Mouse (Mus musculus): ENCODE results near the gene Narfl. TPM values are rescaled to one million over a fixed set of nuclear protein-coding genes. Genes with fewer than 3 reads are reported as not detected.

The Narfl gene
- polyA plus RNA-seq (2012; rRNA removed) (7.5 and 10.2 TPM in 2 replicates), polyA plus RNA-seq (2014; fragmentation: Nextera tagmentation; extraction: Ambion mirVana) (12.9 and 14.0 TPM in 2 replicates)

GRCm38 (mm10) chr17:25773549-25774120, at the start of gene Narfl:
Gene Narfl, plus strand, starts transcription at chr17:25773776.
- peaks cover 2% of the 10 kb centered on the region; the same call in 1 of the 2 replicates for H3K36me3 ChIP-seq (replicated peaks; ENCODE audit: control insufficient read depth, insufficient read depth, low read depth)
- 0% methylated on average over 37 of the region's 37 CpGs for WGBS (ENCODE audit: insufficient replicate concordance)
- peaks cover 3 to 7% of the 10 kb centered on the region in 2 experiments for H3K4me1 ChIP-seq (replicated peaks; ENCODE audit: control insufficient read depth in 2 of 2, insufficient read depth in 2 of 2, low read length in 1 of 2)
- DNase-seq (ENCODE audit: low read depth in 3 of 3, low spot score in 3 of 3), result peak; percentile 95 to 96 (median 95)
- H3K27me3 ChIP-seq (ENCODE audit: control insufficient read depth, insufficient read depth, low read length), result peaks cover 2% of the 10 kb centered on the region; the same call in 1 of the 2 replicates
- no peak within 1 kb of the TSS for H3K27ac ChIP-seq
- H3K9ac ChIP-seq (replicated peaks), result peak within 1 kb of the TSS; percentile 88
- H3K9me3 ChIP-seq (ENCODE audit: control insufficient read depth, low read length), result no peaks in the 10 kb centered on the region
- H3K4me2 ChIP-seq (ENCODE audit: low read depth), result peak within 1 kb of the TSS; percentile 65
- H3K4me3 ChIP-seq (ENCODE audit: insufficient read depth in 1 of 2, low read depth in 2 of 2, low read length in 2 of 2), result peak within 1 kb of the TSS; percentile 58 to 82
- peak; percentile 99 for TF ChIP-seq CTCF (IDR thresholded peaks at IDR 0.05; ENCODE audit: low read depth)
- no peak for TF ChIP-seq EP300 (IDR thresholded peaks at IDR 0.05; ENCODE audit: low read depth)
- peak; percentile 87 for ATAC-seq (ENCODE audit: insufficient read depth)

GRCm38 (mm10) chr17:25723919-25724318, 49.7 kb upstream of the Narfl start:
- Histone ChIP-seq H3K9ac (replicated peaks) (no peak overlapping the region), H3K36me3 (replicated peaks; ENCODE audit: control insufficient read depth, insufficient read depth, low read depth) (peaks cover 5% of the 10 kb centered on the region), H3K27me3 (ENCODE audit: control insufficient read depth, insufficient read depth, low read length) (no peaks in the 10 kb centered on the region), H3K9me3 (ENCODE audit: control insufficient read depth, low read length) (no peaks in the 10 kb centered on the region), H3K4me1 (replicated peaks; ENCODE audit: control insufficient read depth in 2 of 2, insufficient read depth in 2 of 2, low read length in 1 of 2) (peaks cover 0 to 2% of the 10 kb centered on the region in 2 experiments; a peak in 1 of 4 replicates), H3K4me2 (ENCODE audit: low read depth) (no peak overlapping the region), H3K27ac (no peak overlapping the region), H3K4me3 (ENCODE audit: insufficient read depth in 1 of 2, low read depth in 2 of 2, low read length in 2 of 2) (no peak overlapping the region)
- DNase-seq (ENCODE audit: low read depth in 3 of 3, low spot score in 3 of 3) (no peak), ATAC-seq (ENCODE audit: insufficient read depth) (no peak)
- TF ChIP-seq CTCF (IDR thresholded peaks at IDR 0.05; ENCODE audit: low read depth), result peak; percentile 63
- no peak for TF ChIP-seq EP300 (IDR thresholded peaks at IDR 0.05; ENCODE audit: low read depth)
- 78% methylated on average over 7 of the region's 7 CpGs for whole genome bisulfite sequencing (ENCODE audit: insufficient replicate concordance)

DNA sequence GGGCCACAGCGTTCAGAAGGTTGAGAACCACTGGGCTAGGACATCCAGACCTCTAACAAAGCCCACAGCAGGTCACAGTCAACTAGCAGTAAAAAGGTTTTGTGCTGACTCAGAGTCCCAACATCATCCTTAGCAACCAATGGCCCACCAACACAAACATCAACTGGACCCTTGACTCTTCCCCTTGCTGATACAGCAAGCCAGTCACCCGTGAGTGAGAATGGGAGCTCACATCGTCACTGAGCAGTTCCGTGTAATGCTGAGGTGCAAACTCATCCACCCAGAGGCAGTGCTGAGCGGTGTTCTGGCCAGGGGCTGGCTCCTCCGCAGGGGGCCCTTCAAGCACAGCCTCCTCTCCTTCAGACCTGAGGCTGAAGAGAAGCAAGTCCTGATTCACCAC, 48.3 kb upstream of the Narfl start:
- Histone ChIP-seq H3K36me3 (replicated peaks; ENCODE audit: control insufficient read depth, insufficient read depth, low read depth) (peaks cover 4% of the 10 kb centered on the region), H3K27me3 (ENCODE audit: control insufficient read depth, insufficient read depth, low read length) (no peaks in the 10 kb centered on the region), H3K27ac (no peak overlapping the region), H3K9me3 (ENCODE audit: control insufficient read depth, low read length) (no peaks in the 10 kb centered on the region), H3K4me3 (ENCODE audit: insufficient read depth in 1 of 2, low read depth in 2 of 2, low read length in 2 of 2) (no peak overlapping the region), H3K9ac (replicated peaks) (no peak overlapping the region), H3K4me1 (replicated peaks; ENCODE audit: control insufficient read depth in 2 of 2, insufficient read depth in 2 of 2, low read length in 1 of 2) (peaks cover 0 to 2% of the 10 kb centered on the region in 2 experiments; a peak in 1 of 4 replicates), H3K4me2 (ENCODE audit: low read depth) (no peak overlapping the region)
- WGBS (ENCODE audit: insufficient replicate concordance), result 89% methylated on average over 6 of the region's 6 CpGs
- TF ChIP-seq EP300 (IDR thresholded peaks at IDR 0.05; ENCODE audit: low read depth) (no peak), CTCF (IDR thresholded peaks at IDR 0.05; ENCODE audit: low read depth) (no peak)
- DNase-seq (ENCODE audit: low read depth in 3 of 3, low spot score in 3 of 3), result no peak
- ATAC-seq (ENCODE audit: insufficient read depth), result no peak

DNA sequence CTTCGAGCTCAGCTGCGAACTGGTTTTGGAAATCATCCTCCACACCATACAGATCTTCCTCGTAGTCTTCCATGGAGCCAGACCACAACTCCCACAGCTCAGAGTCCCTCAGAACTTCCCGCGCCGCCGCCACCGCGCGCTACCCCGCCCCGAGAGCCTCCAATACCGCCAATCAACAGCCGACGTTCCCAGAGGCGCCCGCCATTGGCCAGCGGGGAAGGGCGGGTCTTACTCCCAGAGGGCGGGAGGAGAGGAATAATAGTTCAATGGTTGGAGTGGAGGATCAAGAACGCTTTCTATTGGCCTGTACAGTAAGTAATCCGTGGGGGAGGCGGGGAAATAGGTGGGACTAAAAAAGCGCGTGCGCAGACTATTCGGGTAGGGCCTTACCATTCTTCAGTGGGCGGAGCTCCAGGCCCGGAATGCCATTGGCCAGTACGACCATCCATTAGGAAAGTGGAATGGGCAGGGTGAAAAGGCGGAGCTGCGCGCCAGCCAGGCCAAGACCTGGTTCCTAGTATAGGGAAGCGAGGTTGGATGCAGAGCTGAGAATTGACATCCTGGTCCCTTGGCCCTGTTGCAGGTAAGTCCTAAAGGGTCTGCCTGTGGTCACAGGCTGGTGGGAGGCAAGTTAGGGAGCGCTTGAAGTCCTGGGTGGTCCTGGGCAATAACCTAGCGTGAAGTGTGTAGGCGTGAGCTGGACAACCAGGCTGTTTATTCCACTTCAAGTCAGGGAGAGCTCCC, 46.1 kb upstream of the Narfl start, which contains the start of the genes Chtf18 and Rpusd1:
Gene Chtf18 (minus strand): TSS at position 155 of the 744 bp plus-strand sequence.
Gene Rpusd1 (plus strand): TSS at position 406 of the 744 bp plus-strand sequence.
- H3K4me2 ChIP-seq (ENCODE audit: low read depth), result peak within 1 kb of the TSS; percentile 78
- peaks cover 0 to 2% of the 10 kb centered on the region in 2 experiments; a peak in 1 of 4 replicates for H3K4me1 ChIP-seq (replicated peaks; ENCODE audit: control insufficient read depth in 2 of 2, insufficient read depth in 2 of 2, low read length in 1 of 2)
- H3K27me3 ChIP-seq (ENCODE audit: control insufficient read depth, insufficient read depth, low read length), result no peaks in the 10 kb centered on the region
- H3K9me3 ChIP-seq (ENCODE audit: control insufficient read depth, low read length), result no peaks in the 10 kb centered on the region
- H3K4me3 ChIP-seq (ENCODE audit: insufficient read depth in 1 of 2, low read depth in 2 of 2, low read length in 2 of 2), result peak within 1 kb of the TSS; percentile 73 to 95
- DNase-seq (ENCODE audit: low read depth in 3 of 3, low spot score in 3 of 3) (peak; percentile 100), ATAC-seq (ENCODE audit: insufficient read depth) (peak; percentile 97)
- no peaks in the 10 kb centered on the region; the same call in none of the 2 replicates for H3K36me3 ChIP-seq (replicated peaks; ENCODE audit: control insufficient read depth, insufficient read depth, low read depth)
- peak within 1 kb of the TSS; percentile 75 for H3K9ac ChIP-seq (replicated peaks)
- WGBS (ENCODE audit: insufficient replicate concordance), result 1% methylated on average over 37 of the region's 37 CpGs
- no peak for TF ChIP-seq EP300 (IDR thresholded peaks at IDR 0.05; ENCODE audit: low read depth)
- TF ChIP-seq CTCF (IDR thresholded peaks at IDR 0.05; ENCODE audit: low read depth), result no peak
- H3K27ac ChIP-seq, result peak within 1 kb of the TSS; percentile 10; the same call in 1 of the 2 replicates

DNA sequence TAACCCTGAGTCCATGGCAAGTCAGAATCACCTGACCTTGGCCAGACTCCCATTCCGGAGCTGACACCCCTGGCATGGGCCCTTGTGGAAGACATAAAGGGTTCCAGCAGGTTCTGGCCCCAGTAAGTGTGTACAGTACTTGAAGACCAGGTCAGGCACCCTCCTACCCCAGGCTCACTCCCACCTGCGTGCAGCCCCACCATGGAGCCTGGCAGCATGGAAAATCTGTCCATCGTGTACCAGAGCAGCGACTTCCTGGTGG, 45.6 kb upstream of the Narfl start:
- TF ChIP-seq CTCF (IDR thresholded peaks at IDR 0.05; ENCODE audit: low read depth), result no peak
- TF ChIP-seq EP300 (IDR thresholded peaks at IDR 0.05; ENCODE audit: low read depth), result no peak
- Histone ChIP-seq H3K9ac (replicated peaks) (peak overlapping the region; percentile 75), H3K27ac (peak overlapping the region; percentile 10; the same call in 1 of the 2 replicates), H3K9me3 (ENCODE audit: control insufficient read depth, low read length) (no peaks in the 10 kb centered on the region), H3K27me3 (ENCODE audit: control insufficient read depth, insufficient read depth, low read length) (no peaks in the 10 kb centered on the region), H3K4me3 (ENCODE audit: insufficient read depth in 1 of 2, low read depth in 2 of 2, low read length in 2 of 2) (peak overlapping the region; percentile 60 to 73), H3K36me3 (replicated peaks; ENCODE audit: control insufficient read depth, insufficient read depth, low read depth) (no peaks in the 10 kb centered on the region; the same call in 1 of the 2 replicates), H3K4me1 (replicated peaks; ENCODE audit: control insufficient read depth in 2 of 2, insufficient read depth in 2 of 2, low read length in 1 of 2) (peaks cover 0 to 2% of the 10 kb centered on the region in 2 experiments; a peak in 1 of 4 replicates), H3K4me2 (ENCODE audit: low read depth) (peak overlapping the region; percentile 78)
- ATAC-seq (ENCODE audit: insufficient read depth) (no peak), DNase-seq (ENCODE audit: low read depth in 3 of 3, low spot score in 3 of 3) (no peak)
- WGBS (ENCODE audit: insufficient replicate concordance), result 22% methylated on average over 4 of the region's 4 CpGs
